Mouse (Mus musculus): ENCODE data around the gene 4931428L18Rik.

GRCm38 (mm10) chr1:30948950-30949639, 273.4 kb downstream of the 4931428L18Rik start:
- TF ChIP-seq POLR2A (IDR thresholded peaks at IDR 0.05; ENCODE audit: borderline replicate concordance, low read depth, low read length) (no peak), CTCF (IDR thresholded peaks at IDR 0.05; ENCODE audit: low read depth, low read length) (no peak)

Measured in bone marrow macrophage, adult 2 months (primary cell).